23 mouse cellular contexts compared by ENCODE assay signal in genomic region chr13:93267151-93267550, GRCm38 (mm10).
"Had no signal": no experiment of that assay in that cellular context is flagged by ENCODE, and none has a peak within 500 bp of the region (broad histone marks: within the 10 kb centered on the region; RNA-seq: fewer than 3 reads in every experiment).

No protein-coding gene starts in this region.

- H3K27ac ChIP-seq: kidney, postnatal 0 days; layer of hippocampus, adult 2 months; limb, embryonic 12.5 days; limb, embryonic 15.5 days; liver, embryonic 14.5 days; macrophage; midbrain, embryonic 12.5 days; midbrain, embryonic 15.5 days; neural tube, embryonic 12.5 days; neural tube, embryonic 15.5 days had no signal

- H3K9ac ChIP-seq: limb, embryonic 12.5 days; limb, embryonic 15.5 days; liver, embryonic 14.5 days; liver, postnatal 0 days; lung, embryonic 14.5 days; midbrain, embryonic 12.5 days; midbrain, embryonic 15.5 days; neural tube, embryonic 12.5 days; neural tube, embryonic 15.5 days had no signal

- H3K4me2 ChIP-seq: limb, embryonic 12.5 days; limb, embryonic 15.5 days; liver, embryonic 11.5 days; lung, embryonic 14.5 days; midbrain, embryonic 12.5 days; midbrain, embryonic 15.5 days; neural tube, embryonic 12.5 days; neural tube, embryonic 15.5 days had no signal

- H3K9me3 ChIP-seq: limb, embryonic 12.5 days; limb, embryonic 15.5 days; midbrain, embryonic 12.5 days; midbrain, embryonic 15.5 days; neural tube, embryonic 12.5 days; neural tube, embryonic 15.5 days had no signal

- H3K36me3 ChIP-seq: limb, embryonic 12.5 days; limb, embryonic 15.5 days; midbrain, embryonic 12.5 days; midbrain, embryonic 15.5 days; neural tube, embryonic 12.5 days; neural tube, embryonic 15.5 days had no signal

- H3K4me1 ChIP-seq: limb, embryonic 12.5 days; limb, embryonic 15.5 days; midbrain, embryonic 12.5 days; midbrain, embryonic 15.5 days; neural tube, embryonic 12.5 days; neural tube, embryonic 15.5 days had no signal

- ATAC-seq: intestine, postnatal 0 days; liver, postnatal 0 days; lung, postnatal 0 days; midbrain, embryonic 15.5 days had no signal

- H3K4me3 ChIP-seq: layer of hippocampus, adult 2 months; limb, embryonic 12.5 days; limb, embryonic 15.5 days; midbrain, embryonic 12.5 days; midbrain, embryonic 15.5 days; neural tube, embryonic 12.5 days; neural tube, embryonic 15.5 days had no signal

- DNase-seq: kidney, adult 2 months; kidney, postnatal 25 days; layer of hippocampus, adult 9-11 months; left cerebral cortex, postnatal 4 days; liver, postnatal 0 days; lung, embryonic 14.5 days; retina, postnatal 1 day; right cerebral cortex, postnatal 25 days; thymus, adult 2 months; thymus, postnatal 14 days had no signal

- H3K27me3 ChIP-seq: limb, embryonic 12.5 days; limb, embryonic 15.5 days; midbrain, embryonic 12.5 days; midbrain, embryonic 15.5 days; neural tube, embryonic 12.5 days; neural tube, embryonic 15.5 days had no signal
